Mouse (Mus musculus) intestine, embryonic 16.5 days (tissue): ENCODE measurements at regions not wholly inside any gene's neighbourhood (a gene's known extent, or its start where the extent isn't known, plus 50 kb on each side); places are given as distances from the start of the nearest gene placed in this dataset.

Experiments
- ATAC-seq: fragments of 200-750 bp; cut with Nextera tagmentation; 2 replicates; pipeline ENCODE4 v1.8.0; 2017; ENCODE audit warnings: moderate TSS enrichment, moderate library complexity
- H3K27ac ChIP-seq: fragments of 300-500 bp; sonication (generic); 2 replicates; pipeline ENCODE4 v1.5.1; 2014; ENCODE audit warnings: mild to moderate bottlenecking, low read length
- H3K27me3 ChIP-seq: fragments of 300-500 bp; sonication (generic); replicated peaks from 2 replicates; pipeline ENCODE4 v1.6.1; 2014; ENCODE audit warnings: low read length, control low read depth, mixed read lengths; ENCODE audit not compliant: control insufficient read depth, insufficient read depth
- H3K36me3 ChIP-seq: fragments of 300-500 bp; sonication (generic); 2 replicates; pipeline ENCODE4 v1.6.1; 2014; ENCODE audit warnings: low read length, control low read depth; ENCODE audit not compliant: control insufficient read depth, insufficient read depth
- H3K4me1 ChIP-seq: fragments of 300-500 bp; sonication (generic); 2 replicates; pipeline ENCODE4 v1.6.1; 2014; ENCODE audit warnings: low read length, control low read depth, mixed read lengths; ENCODE audit not compliant: control insufficient read depth, insufficient read depth
- H3K4me2 ChIP-seq: fragments of 300-500 bp; sonication (generic); 2 replicates; pipeline ENCODE4 v1.6.1; 2014; ENCODE audit warnings: low read depth, low read length, control low read depth
- H3K4me3 ChIP-seq: fragments of 300-500 bp; sonication (generic); 2 replicates; pipeline ENCODE4 v1.5.1; 2014; ENCODE audit warnings: mild to moderate bottlenecking, low read length
- H3K9ac ChIP-seq: fragments of 300-500 bp; sonication (generic); 2 replicates; pipeline ENCODE4 v1.6.1; 2014; ENCODE audit warnings: low read depth, low read length
- H3K9me3 ChIP-seq: fragments of 300-500 bp; sonication (generic); 2 replicates; pipeline ENCODE4 v1.6.1; 2016; ENCODE audit warnings: low read length, control low read depth; ENCODE audit not compliant: control insufficient read depth
- WGBS: fragments of 180-500 bp; shearing (Covaris S2); extraction: QIAGEN DNeasy Blood & Tissue Kit; methylation state at CpG from one replicate; pipeline ENCODE4 v1.1.7; 2014; 5-methylcytosine and 5-hydroxymethylcytosine counted together

DNA sequence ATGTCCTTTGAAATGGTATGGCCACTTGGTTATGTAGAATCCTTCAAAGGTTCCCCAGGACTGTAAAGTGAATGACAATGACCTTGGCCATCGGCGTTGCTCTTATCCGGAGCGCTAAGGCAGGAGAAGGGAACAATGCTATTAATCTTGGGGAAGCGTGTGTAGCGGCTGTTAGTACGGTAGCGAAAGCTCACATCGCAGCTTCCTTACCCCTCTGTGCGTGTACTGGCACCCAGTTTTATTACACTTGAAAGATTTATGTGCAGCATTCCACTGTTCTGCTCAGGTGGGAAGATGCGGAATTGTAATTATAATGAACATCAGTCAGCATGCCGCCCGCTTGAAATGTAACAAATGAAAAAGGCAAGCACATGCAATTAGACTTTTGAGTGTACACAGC lies 406.2 kb downstream of the Rapgef2 start:
- no peaks in the 10 kb centered on the region for H3K36me3 ChIP-seq
- H3K9ac ChIP-seq = no peak overlapping the region
- no peak overlapping the region for H3K4me2 ChIP-seq
- no peaks in the 10 kb centered on the region for H3K9me3 ChIP-seq
- ATAC-seq = no peak
- no peak overlapping the region for H3K27ac ChIP-seq
- WGBS = 76% methylated on average over 13 of the region's 13 CpGs
- no peak overlapping the region for H3K4me3 ChIP-seq
- no peaks in the 10 kb centered on the region for H3K27me3 ChIP-seq
- H3K4me1 ChIP-seq = no peaks in the 10 kb centered on the region

DNA sequence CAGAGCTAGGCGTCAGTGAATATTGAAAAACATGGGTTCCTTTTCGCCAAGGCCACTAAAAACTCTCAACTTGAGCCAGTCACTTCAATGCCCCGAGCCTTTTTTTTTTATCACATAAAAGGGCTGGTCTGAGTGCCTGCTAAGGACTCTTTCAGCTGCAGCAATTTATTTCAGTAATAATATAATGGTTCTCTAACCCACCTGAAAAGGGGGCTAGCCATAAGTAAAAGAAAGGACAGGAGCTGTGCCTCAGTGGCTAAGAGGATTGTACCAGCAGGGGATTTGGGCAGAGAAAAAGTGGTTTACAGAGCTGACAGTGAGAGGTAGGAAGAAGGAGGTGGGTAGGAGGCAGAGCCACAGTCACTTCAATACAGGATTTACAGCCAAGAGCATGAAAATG lies 409.0 kb downstream of the Rapgef2 start:
- no peak for ATAC-seq
- H3K9ac ChIP-seq = no peak overlapping the region
- no peaks in the 10 kb centered on the region for H3K36me3 ChIP-seq
- no peaks in the 10 kb centered on the region for H3K9me3 ChIP-seq
- H3K27ac ChIP-seq = no peak overlapping the region
- H3K4me3 ChIP-seq = no peak overlapping the region
- H3K4me2 ChIP-seq = no peak overlapping the region
- H3K27me3 ChIP-seq = no peaks in the 10 kb centered on the region
- WGBS = 73% methylated on average over 3 of the region's 3 CpGs
- H3K4me1 ChIP-seq = no peaks in the 10 kb centered on the region

GRCm38 (mm10) chr3:78866896-78867295 lies 419.4 kb downstream of the Rapgef2 start:
- Histone ChIP-seq H3K9me3 (no peaks in the 10 kb centered on the region), H3K4me1 (no peaks in the 10 kb centered on the region), H3K4me2 (no peak overlapping the region), H3K4me3 (no peak overlapping the region), H3K27me3 (no peaks in the 10 kb centered on the region), H3K36me3 (no peaks in the 10 kb centered on the region), H3K9ac (no peak overlapping the region), H3K27ac (no peak overlapping the region)
- ATAC-seq = no peak
- 67% methylated on average over 1 of the region's 1 CpGs for WGBS

GRCm38 (mm10) chr3:78866083-78866726 lies 420.1 kb downstream of the Rapgef2 start:
- H3K9me3 ChIP-seq = no peaks in the 10 kb centered on the region
- no peak for ATAC-seq
- 82% methylated on average over 9 of the region's 9 CpGs for WGBS
- H3K4me2 ChIP-seq = no peak overlapping the region
- H3K36me3 ChIP-seq = no peaks in the 10 kb centered on the region
- no peaks in the 10 kb centered on the region for H3K27me3 ChIP-seq
- H3K4me3 ChIP-seq = no peak overlapping the region
- no peak overlapping the region for H3K9ac ChIP-seq
- H3K4me1 ChIP-seq = no peaks in the 10 kb centered on the region
- H3K27ac ChIP-seq = no peak overlapping the region

DNA sequence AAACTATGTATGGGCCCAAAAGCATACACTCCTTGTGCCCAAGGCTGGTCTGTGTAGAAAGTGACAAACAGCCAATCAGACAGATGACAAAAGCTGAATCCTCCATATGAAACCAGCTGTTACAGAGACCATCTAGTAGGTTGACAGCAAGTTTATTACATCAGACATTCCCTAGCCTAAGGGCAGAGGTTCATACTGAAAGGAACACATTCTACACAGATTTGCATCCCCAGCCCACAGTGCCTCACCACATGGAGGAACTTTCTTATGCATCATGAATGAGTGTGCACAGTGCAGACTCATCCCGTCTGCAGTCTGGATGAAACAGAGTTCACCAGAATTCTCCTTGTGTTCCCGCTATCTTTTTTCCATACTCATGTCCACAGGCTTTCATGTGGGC lies 423.3 kb downstream of the Rapgef2 start:
- Histone ChIP-seq H3K4me1 (no peaks in the 10 kb centered on the region), H3K4me2 (no peak overlapping the region), H3K27ac (no peak overlapping the region), H3K9me3 (no peaks in the 10 kb centered on the region), H3K36me3 (no peaks in the 10 kb centered on the region), H3K9ac (no peak overlapping the region), H3K4me3 (no peak overlapping the region), H3K27me3 (no peaks in the 10 kb centered on the region)
- WGBS = 81% methylated on average over 2 of the region's 2 CpGs
- no peak for ATAC-seq

GRCm38 (mm10) chr3:78846617-78847318 lies 439.5 kb downstream of the Rapgef2 start:
- H3K36me3 ChIP-seq = no peaks in the 10 kb centered on the region
- no peaks in the 10 kb centered on the region for H3K4me1 ChIP-seq
- no peaks in the 10 kb centered on the region for H3K27me3 ChIP-seq
- H3K27ac ChIP-seq = no peak overlapping the region
- no peak overlapping the region for H3K4me2 ChIP-seq
- no peak overlapping the region for H3K4me3 ChIP-seq
- H3K9me3 ChIP-seq = no peaks in the 10 kb centered on the region
- no peak for ATAC-seq
- no peak overlapping the region for H3K9ac ChIP-seq
- WGBS = 66% methylated on average over 7 of the region's 8 CpGs

DNA sequence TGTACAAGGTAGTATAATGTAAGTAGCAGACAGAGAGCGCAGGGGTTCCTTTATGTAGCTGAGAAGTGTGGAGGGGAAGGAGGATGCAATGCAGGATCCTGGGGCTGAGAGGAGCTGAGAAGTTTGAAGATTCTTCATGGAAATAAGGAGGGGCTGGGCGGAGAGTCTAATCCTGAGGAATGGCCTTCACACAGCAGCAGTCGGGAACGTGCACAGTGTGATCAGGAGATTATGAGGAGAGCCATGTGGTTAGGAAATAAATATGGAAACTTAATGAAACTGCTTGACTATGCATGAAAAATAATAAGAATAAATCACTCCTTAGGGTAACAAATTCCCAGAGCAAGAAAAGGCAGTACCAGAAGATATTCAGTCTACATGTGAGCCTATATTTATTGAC lies 445.1 kb downstream of the Rapgef2 start:
- H3K4me1 ChIP-seq = no peaks in the 10 kb centered on the region
- H3K36me3 ChIP-seq = no peaks in the 10 kb centered on the region
- H3K4me3 ChIP-seq = no peak overlapping the region
- no peak overlapping the region for H3K9ac ChIP-seq
- ATAC-seq = no peak
- no peaks in the 10 kb centered on the region for H3K27me3 ChIP-seq
- WGBS = 76% methylated on average over 4 of the region's 4 CpGs
- H3K4me2 ChIP-seq = no peak overlapping the region
- no peaks in the 10 kb centered on the region for H3K9me3 ChIP-seq
- no peak overlapping the region for H3K27ac ChIP-seq

GRCm38 (mm10) chr3:78836824-78837223 lies 449.5 kb downstream of the Rapgef2 start:
- Histone ChIP-seq H3K4me2 (no peak overlapping the region), H3K27ac (no peak overlapping the region), H3K27me3 (no peaks in the 10 kb centered on the region), H3K36me3 (no peaks in the 10 kb centered on the region), H3K9ac (no peak overlapping the region), H3K4me1 (no peaks in the 10 kb centered on the region), H3K9me3 (no peaks in the 10 kb centered on the region), H3K4me3 (no peak overlapping the region)
- 81% methylated on average over 5 of the region's 5 CpGs for WGBS
- no peak for ATAC-seq

- Histone ChIP-seq H3K36me3 (no peaks in the 10 kb centered on the region), H3K9ac (no peak overlapping the region), H3K9me3 (no peaks in the 10 kb centered on the region), H3K4me2 (no peak overlapping the region), H3K4me3 (no peak overlapping the region), H3K4me1 (no peaks in the 10 kb centered on the region), H3K27ac (no peak overlapping the region), H3K27me3 (no peaks in the 10 kb centered on the region)
- ATAC-seq = no peak
- 56% methylated on average over 2 of the region's 2 CpGs for WGBS
Measured at GRCm38 (mm10) chr3:78825505-78825904, 460.8 kb downstream of the Rapgef2 start.

DNA sequence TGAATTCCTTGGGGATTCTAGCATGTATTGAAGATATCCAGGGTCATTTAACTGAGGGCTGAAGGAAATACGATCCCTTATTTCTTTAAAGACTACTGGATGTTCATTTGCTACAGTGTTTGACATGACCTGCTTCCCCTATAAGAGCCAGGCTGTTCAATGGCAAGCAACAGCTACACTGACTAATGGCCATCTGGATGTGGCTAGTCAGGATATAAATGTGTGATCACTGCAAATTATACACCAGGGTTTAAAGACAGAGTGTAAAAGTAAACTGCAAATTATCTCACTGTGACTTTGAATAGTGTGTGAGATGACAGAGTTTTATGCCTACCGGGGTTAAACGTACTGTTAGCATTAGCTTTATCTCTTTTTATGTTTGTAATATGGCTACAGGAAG lies 473.9 kb downstream of the Rapgef2 start:
- Histone ChIP-seq H3K9me3 (no peaks in the 10 kb centered on the region), H3K4me3 (no peak overlapping the region), H3K4me2 (no peak overlapping the region), H3K4me1 (no peaks in the 10 kb centered on the region), H3K36me3 (no peaks in the 10 kb centered on the region), H3K27ac (no peak overlapping the region), H3K9ac (no peak overlapping the region), H3K27me3 (no peaks in the 10 kb centered on the region)
- ATAC-seq = no peak
- 82% methylated on average over 3 of the region's 3 CpGs for WGBS
